Mouse (Mus musculus) kidney, adult 8-10 months (tissue): ENCODE data around the gene Syt13.

Experiments
- DNase-seq, 2 experiments: peaks; one replicate each; pipeline ENCODE4 v3.0.0; 2022

Gene Syt13

DNA sequence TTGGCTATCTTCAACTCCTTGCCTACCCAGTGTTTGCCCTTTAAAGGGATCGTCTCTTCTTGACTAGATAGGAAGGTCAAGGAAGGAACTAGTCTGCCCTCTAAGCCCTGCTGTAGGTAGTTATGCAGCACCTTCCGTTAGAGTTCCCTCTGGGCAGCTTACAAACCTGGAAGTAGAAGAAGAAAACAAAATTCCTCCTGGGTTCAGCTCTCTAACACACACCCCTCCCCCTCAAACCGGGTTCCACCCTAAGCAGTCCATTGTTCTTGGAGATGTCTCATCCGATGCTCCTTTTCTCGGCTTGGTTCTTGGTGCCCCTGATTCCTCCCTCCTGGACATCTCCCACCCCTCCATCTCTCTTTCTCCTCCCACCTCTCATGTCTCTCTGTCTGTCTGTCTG is 14.8 kb downstream of the Syt13 start:
- DNase-seq, result no peak

DNA sequence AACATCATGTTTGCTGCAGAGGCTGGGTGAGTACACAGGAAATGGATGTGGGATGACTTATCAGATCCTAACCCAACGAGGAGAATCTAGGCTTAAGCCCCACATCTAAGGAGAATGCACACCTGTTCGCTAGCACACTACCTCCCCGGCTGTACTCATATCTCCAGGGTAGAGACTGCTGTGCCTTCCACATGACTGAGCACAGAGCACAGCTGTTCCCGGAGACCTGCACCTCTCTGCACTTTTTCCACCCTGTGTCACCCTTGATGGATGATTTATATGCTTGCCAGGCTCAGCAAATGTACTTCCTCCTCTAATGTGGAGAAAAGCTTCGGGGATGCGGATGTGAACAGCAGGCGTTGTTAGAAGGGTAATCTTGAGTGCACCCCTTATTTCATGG is 16.2 kb downstream of the Syt13 start:
- no peak for DNase-seq

- DNase-seq, result no peak
These were observed 18.5 kb downstream of the Syt13 start for GRCm38 (mm10) chr2:92933379-92933778.

- DNase-seq, result no peak
These were observed 19.5 kb downstream of the Syt13 start for GRCm38 (mm10) chr2:92934312-92934982.

GRCm38 (mm10) chr2:92935483-92935882 is 20.6 kb downstream of the Syt13 start:
- no peak for DNase-seq

DNA sequence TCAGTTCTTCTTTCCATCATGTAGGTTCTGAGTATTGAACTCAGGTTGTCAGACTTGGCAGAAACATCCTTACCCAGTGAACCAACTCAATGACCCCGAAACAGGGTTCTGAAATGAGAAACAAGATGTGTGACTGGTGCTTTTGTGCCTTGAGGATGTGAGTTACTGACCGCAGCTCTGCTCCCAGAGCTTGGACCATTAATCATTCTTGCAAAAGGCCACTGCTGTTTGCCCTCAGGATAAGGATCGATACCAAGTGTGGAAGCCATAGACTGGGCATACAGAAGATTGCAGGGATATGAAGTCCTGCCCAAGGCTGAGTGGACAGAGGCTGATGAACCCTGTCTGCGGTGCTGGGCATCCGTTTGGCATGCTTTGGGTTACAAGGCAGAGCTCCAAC is 23.2 kb downstream of the Syt13 start:
- no peak for DNase-seq

DNA sequence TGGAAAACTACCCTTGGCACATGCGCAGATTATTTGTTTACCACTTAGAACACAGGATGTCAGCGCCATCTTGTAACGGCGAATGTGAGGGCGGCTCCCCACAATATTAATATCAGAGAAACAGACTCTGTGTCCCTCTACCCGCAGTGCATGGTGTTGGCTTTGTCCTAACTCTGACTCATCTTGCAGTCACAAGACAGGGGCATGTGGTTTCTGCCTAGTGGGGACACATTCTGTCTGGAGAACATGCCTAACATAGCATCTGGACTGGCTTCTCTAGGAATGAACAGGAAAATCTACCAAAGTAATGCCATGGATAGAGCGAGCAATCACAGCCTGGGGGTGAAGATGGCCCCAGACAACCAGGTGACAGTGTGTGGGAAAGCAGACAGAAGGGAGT is 23.9 kb downstream of the Syt13 start:
- no peak for DNase-seq

DNA sequence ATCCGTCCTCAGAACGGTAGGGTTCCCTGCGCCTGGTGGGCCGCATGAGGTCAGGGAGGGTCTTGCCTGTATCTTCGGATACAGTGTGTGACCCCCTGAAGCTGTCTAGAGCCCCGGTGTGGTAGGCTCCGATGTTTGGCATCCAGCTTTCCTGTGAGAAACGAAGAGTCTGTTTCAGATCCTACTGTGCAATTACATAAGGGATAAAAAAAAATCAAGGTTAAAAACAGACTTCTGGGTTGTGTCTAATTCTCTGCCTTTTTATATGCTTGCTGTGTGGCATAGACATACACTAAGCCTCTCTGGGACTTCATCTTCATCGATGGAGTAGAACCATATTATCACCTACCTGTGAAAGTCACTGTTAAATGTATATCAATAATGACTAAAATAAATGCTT is 26.1 kb downstream of the Syt13 start:
- no peak for DNase-seq

- DNase-seq, result no peak
These were observed 26.6 kb downstream of the Syt13 start for GRCm38 (mm10) chr2:92941463-92941862.

DNA sequence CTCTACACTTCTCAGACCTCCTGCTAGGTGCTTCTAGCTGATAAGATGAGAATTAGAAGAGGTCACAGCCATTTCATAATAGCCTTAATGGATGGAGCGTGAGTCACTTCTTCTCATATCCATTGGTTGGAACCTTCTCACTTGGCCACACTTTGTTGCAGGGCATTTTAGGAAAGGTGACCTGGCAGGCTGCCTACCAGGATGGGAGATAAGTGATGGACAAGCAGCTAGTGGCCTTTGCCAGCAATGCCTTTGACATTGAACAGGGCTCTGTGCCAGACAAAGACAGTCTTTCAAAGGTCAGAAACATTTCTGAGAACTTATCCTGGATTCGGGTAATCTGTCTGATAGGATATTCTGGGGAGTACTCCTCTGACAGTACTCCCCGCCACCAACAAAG is 28.5 kb downstream of the Syt13 start:
- DNase-seq, result no peak

- DNase-seq, result no peak
These were observed 29.5 kb downstream of the Syt13 start for GRCm38 (mm10) chr2:92944356-92944755.

DNA sequence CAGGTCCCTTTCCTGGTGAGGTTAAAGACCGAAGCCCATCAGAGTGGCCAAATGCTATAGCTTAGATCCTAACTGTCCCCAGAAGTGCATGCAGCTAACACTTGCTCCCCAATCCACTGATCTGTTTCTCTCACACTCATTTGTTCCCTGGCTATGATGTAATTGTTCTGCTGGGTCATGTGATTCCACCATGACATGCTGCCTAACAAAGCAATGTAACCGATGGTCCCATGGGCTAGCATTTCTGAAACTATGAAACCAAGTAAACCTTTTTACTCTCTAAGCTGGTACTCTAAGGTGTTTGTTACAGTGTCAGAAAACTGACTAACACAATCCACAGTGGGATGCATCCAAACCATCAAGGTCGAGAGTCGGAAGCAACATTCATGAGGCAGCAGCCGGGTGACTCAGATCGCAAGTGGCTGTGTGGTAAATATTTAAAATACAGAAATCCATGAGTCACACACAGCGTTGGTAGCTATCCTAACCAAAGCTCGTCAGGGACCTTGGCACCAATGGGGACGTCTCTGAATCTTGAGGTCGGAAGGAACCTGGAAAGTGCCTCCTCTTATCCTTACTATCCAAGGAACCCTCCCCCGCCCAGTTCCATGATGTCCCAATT is 30.3 kb downstream of the Syt13 start:
- no peak for DNase-seq

GRCm38 (mm10) chr2:92945824-92946598 is 31.1 kb downstream of the Syt13 start:
- no peak for DNase-seq

GRCm38 (mm10) chr2:92947981-92948698 is 33.2 kb downstream of the Syt13 start:
- no peak for DNase-seq

- no peak for DNase-seq
These were observed 33.9 kb downstream of the Syt13 start for GRCm38 (mm10) chr2:92948699-92949300.

GRCm38 (mm10) chr2:92949518-92949917 is 34.6 kb downstream of the Syt13 start:
- no peak for DNase-seq

- DNase-seq, result no peak
These were observed 38.6 kb downstream of the Syt13 start for GRCm38 (mm10) chr2:92953450-92953849.

GRCm38 (mm10) chr2:92954404-92955114 is 39.7 kb downstream of the Syt13 start:
- peak; percentile 12 to 69 for DNase-seq

DNA sequence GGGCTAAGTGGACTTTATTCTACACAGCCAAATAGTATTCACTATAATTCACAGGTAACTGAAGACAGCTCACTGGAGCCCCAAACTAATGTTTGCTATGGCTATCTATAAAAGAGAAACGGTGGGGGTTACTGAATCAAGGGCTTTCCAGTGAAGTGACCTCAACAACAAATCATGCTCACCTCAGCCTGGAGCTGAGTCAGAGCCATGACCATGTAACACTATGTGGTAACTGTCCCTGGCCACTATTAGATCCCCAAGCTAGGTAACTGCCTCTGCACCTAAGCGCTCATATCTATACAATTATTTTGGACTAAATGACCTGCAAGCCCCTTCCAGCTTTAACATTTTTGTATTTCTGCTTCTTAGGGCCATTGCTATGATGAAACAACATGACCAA is 42.0 kb downstream of the Syt13 start:
- no peak for DNase-seq

DNA sequence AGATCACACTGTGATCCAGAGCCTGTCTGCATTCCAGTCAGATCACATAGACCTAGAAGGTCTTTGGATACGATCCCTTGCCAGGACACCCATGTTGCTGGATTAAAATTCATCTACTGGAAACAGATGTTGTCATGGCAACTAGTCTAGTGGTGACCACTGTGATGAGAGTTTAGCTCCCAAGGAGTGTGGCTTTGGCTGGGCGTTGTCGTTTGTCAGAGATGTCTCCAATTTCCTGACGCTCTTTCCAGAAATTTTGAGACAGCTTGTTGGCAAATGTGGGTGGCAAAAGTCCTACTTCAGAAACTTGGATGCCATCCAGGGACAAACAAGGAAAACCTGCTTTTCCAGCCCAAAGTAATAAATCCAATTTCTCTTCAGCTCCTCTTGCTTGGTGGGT is 43.7 kb downstream of the Syt13 start:
- DNase-seq, result no peak

DNA sequence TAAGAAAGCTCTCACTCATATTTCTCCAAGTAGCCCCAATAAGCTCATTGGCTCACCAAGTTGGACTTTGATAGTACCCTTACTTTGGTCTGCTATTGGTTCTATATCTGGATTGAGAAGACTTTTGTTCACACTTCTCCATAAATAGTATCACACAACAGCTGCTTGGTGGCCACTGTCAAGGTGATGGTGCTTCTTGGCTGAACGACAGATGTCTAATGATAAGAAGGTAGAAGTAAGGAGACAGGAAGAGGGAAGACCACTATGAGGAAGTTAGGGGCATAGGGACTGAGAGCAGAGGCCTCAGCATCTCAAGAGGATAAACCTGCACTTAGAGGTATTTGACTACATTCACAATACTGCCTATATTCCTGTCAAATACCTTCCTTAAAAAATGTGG is 49.4 kb downstream of the Syt13 start:
- no peak for DNase-seq

GRCm38 (mm10) chr2:92966257-92966656 is 51.4 kb downstream of the Syt13 start:
- DNase-seq, result no peak
